Mouse (Mus musculus): Measurements from ENCODE around the gene Vegfc. TPM values are rescaled to one million over a fixed set of nuclear protein-coding genes. Genes with fewer than 3 reads are reported as not detected.
A peak's percentile ranks its signal among the peaks of the same experiment; 100 is the strongest.

The Vegfc gene
- total RNA-seq, 2 experiments from 2014 or later, result 3.8 TPM

DNA sequence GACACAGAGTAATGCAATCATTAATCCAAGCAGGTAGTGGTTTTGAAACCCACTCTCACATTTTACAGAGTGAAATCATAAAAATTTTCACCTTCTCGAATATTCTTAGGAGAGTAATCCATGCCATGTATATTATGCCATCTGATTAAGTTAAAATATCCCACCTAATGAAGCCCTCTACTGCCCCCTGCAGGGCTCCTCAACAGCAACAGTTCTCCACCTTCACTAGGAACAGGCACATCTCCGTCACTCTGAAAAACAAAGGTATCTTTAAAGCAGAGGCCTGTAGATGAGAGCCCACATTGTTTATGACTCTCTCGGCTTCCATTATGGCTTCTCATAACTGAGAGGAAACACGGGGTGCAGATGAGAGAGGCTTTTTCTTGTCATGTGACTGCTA lies 75.8 kb downstream of the Vegfc start:
- intact Hi-C loops (cut with DNase I), result loop anchor here (10.0 kb wide), 1 partner anchor 278 kb away; no protein-coding TSS in a partner anchor
- peak; percentile 9 to 16 for DNase-seq (ENCODE audit: low spot score in 2 of 2)

DNA sequence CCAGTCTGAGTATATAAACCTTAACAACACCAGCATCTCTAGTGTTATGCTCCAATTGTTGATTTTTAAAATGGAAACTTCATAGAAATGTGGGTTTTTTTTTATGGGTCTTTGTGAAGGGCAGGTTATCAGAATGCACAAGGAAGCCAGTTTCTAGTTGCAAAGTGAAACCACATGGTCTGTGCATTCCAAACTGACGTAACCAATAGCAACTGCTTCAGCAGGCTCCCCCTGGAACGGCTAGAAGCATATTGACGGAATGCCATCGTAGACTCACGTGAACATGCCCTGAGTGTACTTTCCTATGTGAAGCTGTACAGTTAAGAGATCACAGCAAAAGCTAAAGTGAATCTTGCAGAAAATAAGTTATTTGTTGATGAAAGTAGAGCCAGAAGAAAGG lies 86.1 kb downstream of the Vegfc start:
- DNase-seq (ENCODE audit: low spot score in 2 of 2), result no peak
- intact Hi-C loops (cut with DNase I), result no loop called here

DNA sequence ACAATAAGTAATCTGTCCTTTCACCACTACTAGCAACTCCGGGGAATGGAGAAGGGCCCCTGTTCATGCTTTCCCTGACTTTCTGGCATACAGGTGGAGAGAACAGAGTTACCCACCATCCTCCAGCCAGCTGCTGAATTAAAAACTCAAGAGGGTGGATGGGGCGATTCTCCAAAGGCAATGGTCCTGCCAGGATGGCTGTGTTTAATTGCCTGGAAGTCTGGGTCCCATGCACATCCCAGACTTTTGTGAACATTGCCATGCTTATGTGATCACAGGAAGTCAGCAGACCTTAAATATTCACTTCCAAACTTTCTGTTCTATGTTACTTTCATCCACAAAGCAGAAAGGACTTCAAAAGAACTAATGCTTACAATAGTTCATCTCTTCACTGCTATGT lies 107.9 kb downstream of the Vegfc start:
- intact Hi-C loops (cut with DNase I), result loop anchor here (5.0 kb wide), 1 partner anchor 42 kb away; no protein-coding TSS in a partner anchor
- DNase-seq (ENCODE audit: low spot score in 2 of 2), result no peak

DNA sequence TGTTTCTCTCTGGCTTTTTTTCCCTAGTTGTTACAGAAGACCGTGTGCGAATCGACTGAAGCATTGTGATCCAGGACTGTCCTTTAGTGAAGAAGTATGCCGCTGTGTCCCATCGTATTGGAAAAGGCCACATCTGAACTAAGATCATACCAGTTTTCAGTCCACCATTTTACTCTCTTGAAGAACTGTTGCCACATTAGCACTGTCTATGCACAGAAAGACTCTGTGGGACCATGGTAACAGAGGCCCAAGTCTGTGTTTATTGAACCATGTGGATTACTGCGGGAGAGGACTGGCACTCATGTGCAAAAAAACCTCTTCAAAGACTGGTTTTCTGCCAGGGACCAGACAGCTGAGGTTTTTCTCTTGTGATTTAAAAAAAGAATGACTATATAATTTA lies 108.5 kb downstream of the Vegfc start:
- intact Hi-C loops (cut with DNase I), result loop anchor here (5.0 kb wide), 1 partner anchor 41 kb away; no protein-coding TSS in a partner anchor
- no peak for DNase-seq (ENCODE audit: low spot score in 2 of 2)

DNA sequence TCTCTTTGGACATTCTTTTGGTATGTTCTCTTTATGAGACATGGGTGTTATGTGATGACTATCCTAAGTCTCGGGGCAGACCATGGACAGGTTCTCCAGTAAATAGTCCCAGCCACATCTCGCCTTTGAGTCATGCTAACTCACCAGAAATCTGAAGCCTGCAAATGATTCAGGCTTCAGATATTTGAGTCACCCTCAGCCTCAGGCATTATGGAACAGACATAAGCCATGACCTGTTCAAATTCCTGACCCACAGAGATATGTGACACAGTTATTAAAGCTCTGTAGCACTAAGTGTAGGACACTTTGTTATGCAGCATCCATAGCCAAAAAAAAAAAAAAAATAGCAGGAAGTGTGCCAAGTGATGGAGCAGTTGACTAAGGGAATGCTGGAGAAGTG lies 138.8 kb downstream of the Vegfc start:
- no peak for DNase-seq (ENCODE audit: low spot score in 2 of 2)
- intact Hi-C loops (cut with DNase I), result no loop called here

DNA sequence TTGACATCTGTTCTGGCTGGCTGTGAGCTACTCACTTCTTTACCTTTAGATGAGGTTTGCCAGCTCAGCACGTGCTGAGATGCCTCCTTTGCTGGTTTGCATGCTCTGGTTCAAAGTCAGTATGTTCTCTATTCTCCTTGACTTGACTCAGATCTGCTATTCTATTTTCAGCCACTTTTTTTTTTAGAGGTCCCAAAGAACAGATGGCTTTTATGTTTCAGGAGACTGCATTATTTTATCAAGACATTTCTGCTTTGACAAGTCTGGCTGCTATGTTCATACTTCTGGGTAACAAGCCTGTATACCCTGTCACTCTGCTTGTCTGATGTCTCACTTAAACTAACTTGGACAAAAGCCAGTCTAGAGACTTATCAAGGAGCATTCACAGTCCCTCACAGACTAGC lies 151.4 kb downstream of the Vegfc start:
- intact Hi-C loops (cut with DNase I), result loop anchor here (5.0 kb wide), 1 partner anchor 42 kb away; no protein-coding TSS in a partner anchor
- peak; percentile 18 to 77 for DNase-seq (ENCODE audit: low spot score in 2 of 2)

DNA sequence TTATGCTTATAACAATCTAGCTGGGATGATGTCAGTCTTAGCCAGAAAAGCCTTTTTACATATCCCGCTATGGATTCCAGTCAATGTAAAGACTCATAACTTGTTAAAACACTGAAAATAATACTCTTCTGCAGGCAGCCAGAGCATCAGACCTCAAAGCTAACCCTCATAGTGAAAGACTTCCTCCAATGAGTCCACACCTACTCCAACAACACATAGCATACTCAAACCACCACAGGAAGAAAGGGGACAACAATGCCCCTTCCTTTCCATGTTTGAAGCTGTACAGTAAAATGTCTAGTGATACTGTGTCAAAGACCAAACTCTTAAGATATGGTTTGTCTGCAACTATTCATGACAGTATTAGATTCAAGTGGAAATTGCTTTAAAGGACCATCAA lies 153.2 kb downstream of the Vegfc start:
- intact Hi-C loops (cut with DNase I), result no loop called here
- no peak for DNase-seq (ENCODE audit: low spot score in 2 of 2)

DNA sequence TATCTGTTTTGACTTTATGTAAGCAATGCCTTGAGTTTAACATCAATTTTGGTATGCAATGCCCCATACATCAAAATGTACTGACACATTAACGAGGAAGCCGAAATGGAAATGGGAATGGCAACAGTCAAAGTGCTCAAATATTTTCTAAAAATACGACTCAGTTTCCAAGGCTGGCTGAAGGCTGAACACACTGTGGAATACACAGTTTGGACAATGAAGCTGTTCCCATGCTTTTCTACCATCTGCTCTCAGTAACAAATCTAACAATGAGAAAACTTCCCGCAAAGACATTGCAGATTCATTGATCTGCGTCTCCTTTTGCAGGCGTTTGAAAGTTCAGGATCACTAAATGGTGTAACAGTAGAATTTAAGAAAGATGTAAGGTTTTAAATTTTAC lies 155.9 kb downstream of the Vegfc start:
- intact Hi-C loops (cut with DNase I), result no loop called here
- no peak for DNase-seq (ENCODE audit: low spot score in 2 of 2)

Measured in left cerebral cortex, postnatal 25 days (tissue).